ENCODE assay signal across 24 mouse cellular contexts in the genomic region with DNA sequence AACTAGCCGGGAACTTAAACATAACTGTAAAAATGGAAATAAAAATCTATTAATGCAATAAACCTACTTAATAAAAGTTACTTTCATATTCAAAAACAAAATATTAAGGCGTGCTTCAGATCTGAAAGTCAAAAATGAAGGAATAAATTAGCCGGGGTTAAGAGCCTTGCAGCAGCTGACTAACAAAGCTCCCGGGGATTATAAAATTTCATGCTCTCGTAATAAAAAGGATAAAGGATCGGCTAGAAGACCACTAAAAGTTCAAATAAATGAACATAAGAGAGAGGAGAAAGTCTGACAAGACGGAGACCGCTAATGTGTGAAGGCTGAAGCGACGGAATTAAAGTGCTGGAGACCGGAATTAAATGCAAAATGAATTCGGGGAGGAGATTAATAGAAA.
DNase-seq lines count a peak whose midpoint lies in the region; ATAC-seq and TF ChIP-seq lines count a peak whose summit lies in the region.
"Had no signal": no experiment of that assay in that cellular context is flagged by ENCODE, and none has a peak within 500 bp of the region (broad histone marks: within the 10 kb centered on the region; RNA-seq: fewer than 3 reads in every experiment).

No protein-coding gene starts in this region.

- no peak for TF ChIP-seq CTCF in kidney, postnatal 0 days (IDR thresholded peaks at IDR 0.05; ENCODE audit: low read depth)
- no peak for TF ChIP-seq CTCF in brain, embryonic 14.5 days (IDR thresholded peaks at IDR 0.05; ENCODE audit: borderline replicate concordance, extremely low read depth, insufficient read depth, insufficient read length)

- intact Hi-C loops in heart, postnatal 10 days (cut with DNase I), result no loop called here

- H3K27ac ChIP-seq in kidney, postnatal 0 days, result no peak overlapping the region
- peak overlapping the region; percentile 59; the same call in 1 of the 2 replicates for H3K27ac ChIP-seq in ES-E14 (ENCODE audit: insufficient read depth, low read depth, low read length, poor library complexity, severe bottlenecking)
- H3K27ac ChIP-seq: embryonic facial prominence, embryonic 15.5 days; heart, adult 2 months; heart, embryonic 10.5 days; heart, embryonic 13.5 days; hindbrain, embryonic 12.5 days; hindbrain, embryonic 15.5 days had no signal

- in situ Hi-C loops in ES-E14 (cut with MboI; ENCODE audit: low sequenced_read_pairs in 2 of 2, unreplicated experiment in 2 of 2), result no loop called here

- no peaks in the 10 kb centered on the region for H3K36me3 ChIP-seq in kidney, postnatal 0 days (ENCODE audit: insufficient read depth, low read length)
- H3K36me3 ChIP-seq in ES-E14 (ENCODE audit: control insufficient read depth, insufficient read depth, low read length, poor library complexity, severe bottlenecking), result no peaks in the 10 kb centered on the region; the same call in 1 of the 2 replicates
- H3K36me3 ChIP-seq: embryonic facial prominence, embryonic 15.5 days; heart, embryonic 10.5 days; heart, embryonic 13.5 days; hindbrain, embryonic 12.5 days; hindbrain, embryonic 15.5 days had no signal

- no peak overlapping the region for H3K9ac ChIP-seq in kidney, postnatal 0 days (ENCODE audit: low read depth, low read length)
- peak overlapping the region; percentile 12; the same call in 1 of the 2 replicates for H3K9ac ChIP-seq in ES-E14 (ENCODE audit: insufficient read depth, low read depth, low read length, poor library complexity, severe bottlenecking)
- H3K9ac ChIP-seq: embryonic facial prominence, embryonic 15.5 days; forebrain, postnatal 0 days; heart, embryonic 13.5 days; hindbrain, embryonic 12.5 days; hindbrain, embryonic 15.5 days had no signal

- 67% methylated on average over 12 of the region's 12 CpGs for WGBS in kidney, postnatal 0 days

- ATAC-seq in kidney, postnatal 0 days (replicated peaks; ENCODE audit: low FRiP score, low read depth), result no peak
- ATAC-seq: activated CD4-positive, CD25-positive, alpha-beta regulatory T cell, adult 4 months; CD4-positive, CD25-positive, alpha-beta regulatory T cell, adult 4 months; forebrain, embryonic 14.5 days; forebrain, postnatal 0 days had no signal

- H3K4me1 ChIP-seq in kidney, postnatal 0 days (replicated peaks; ENCODE audit: insufficient read depth, low read length), result no peaks in the 10 kb centered on the region
- peaks cover 2 to 10% of the 10 kb centered on the region in 2 experiments; a peak in 3 of 4 replicates for H3K4me1 ChIP-seq in ES-E14 (ENCODE audit: control insufficient read depth in 2 of 2, insufficient read depth in 2 of 2, low read length in 2 of 2, poor library complexity in 1 of 2)
- H3K4me1 ChIP-seq: embryonic facial prominence, embryonic 15.5 days; heart, embryonic 10.5 days; heart, embryonic 13.5 days; hindbrain, embryonic 12.5 days; hindbrain, embryonic 15.5 days had no signal

- H3K4me2 ChIP-seq in kidney, postnatal 0 days (ENCODE audit: low read length), result no peak overlapping the region
- H3K4me2 ChIP-seq: embryonic facial prominence, embryonic 15.5 days; heart, embryonic 13.5 days; hindbrain, embryonic 12.5 days; hindbrain, embryonic 15.5 days had no signal

- peak; percentile 51 for DNase-seq in kidney, postnatal 0 days (ENCODE audit: low spot score)
- DNase-seq in kidney, adult 9 months, result no peak
- DNase-seq in ES-E14 (ENCODE audit: low read depth, low spot score), result no peak
- DNase-seq in brain, embryonic 14.5 days (ENCODE audit: low read depth), result peak; percentile 29
- no peak for DNase-seq in heart, postnatal 10 days
- DNase-seq in adrenal gland, adult 18-20 months (ENCODE audit: low spot score in 2 of 2), result no peak
- DNase-seq: adrenal gland, postnatal 10 days; adrenal gland, postnatal 36 days; cerebellum, adult 11 months; cerebellum, adult 2 months; cerebellum, postnatal 10 days; cerebellum, postnatal 36 days; embryo, embryonic 11 days; forebrain, postnatal 0 days; gastrocnemius, postnatal 36 days; heart, adult 2 months had no signal

- H3K4me3 ChIP-seq in kidney, postnatal 0 days (replicated peaks; ENCODE audit: low read depth, low read length), result no peak overlapping the region
- peak overlapping the region in 1 of 2 experiments; percentile 31; a peak in 1 of 4 replicates for H3K4me3 ChIP-seq in ES-E14 (ENCODE audit: insufficient read depth in 1 of 2, low read depth in 1 of 2, low read length in 2 of 2, poor library complexity in 1 of 2, severe bottlenecking in 1 of 2)
- H3K4me3 ChIP-seq: embryonic facial prominence, embryonic 15.5 days; heart, adult 2 months; heart, embryonic 10.5 days; heart, embryonic 13.5 days; hindbrain, embryonic 12.5 days; hindbrain, embryonic 15.5 days had no signal

- no peaks in the 10 kb centered on the region for H3K27me3 ChIP-seq in kidney, postnatal 0 days (ENCODE audit: insufficient read depth, low read length)
- H3K27me3 ChIP-seq: embryonic facial prominence, embryonic 15.5 days; heart, embryonic 13.5 days; hindbrain, embryonic 12.5 days; hindbrain, embryonic 15.5 days had no signal

- TF ChIP-seq POLR2A in brain, embryonic 14.5 days (IDR thresholded peaks at IDR 0.05; ENCODE audit: borderline replicate concordance, extremely low read depth, insufficient read depth, insufficient read length, poor library complexity, severe bottlenecking), result no peak

- H3K9me3 ChIP-seq in kidney, postnatal 0 days (replicated peaks; ENCODE audit: low read length), result 0 out of 2 replicates have a peak, but pooled peaks cover 3% of the 10 kb centered on the region
- H3K9me3 ChIP-seq in ES-E14 (ENCODE audit: control insufficient read depth, insufficient read depth, low read depth, low read length), result no peaks in the 10 kb centered on the region
- H3K9me3 ChIP-seq: embryonic facial prominence, embryonic 15.5 days; heart, embryonic 10.5 days; hindbrain, embryonic 15.5 days had no signal

TF ChIP-seq in ES-E14, 5 proteins besides CTCF, POLR2A, EP300 and RAD21:
- no peak for TF ChIP-seq MAFK (IDR thresholded peaks at IDR 0.05; ENCODE audit: insufficient read depth, low read depth, low read length)
- TF ChIP-seq CHD2 (IDR thresholded peaks at IDR 0.05; ENCODE audit: low read depth, low read length), result no peak
- TF ChIP-seq HCFC1 (IDR thresholded peaks at IDR 0.05; ENCODE audit: borderline replicate concordance, insufficient read depth, low read length), result no peak
- TF ChIP-seq ZNF384 (IDR thresholded peaks at IDR 0.05; ENCODE audit: low read depth, low read length), result no peak
- TF ChIP-seq ZC3H11A (IDR thresholded peaks at IDR 0.05; ENCODE audit: borderline replicate concordance, low read depth, low read length), result no peak

Comparison
In these comparisons a context has a peak if more than half of its experiments do, and no peak if none do; other contexts are left out.
1. DNase-seq: peak in kidney, postnatal 0 days (single experiment) and brain, embryonic 14.5 days (single experiment); none in kidney, adult 9 months (single experiment), ES-E14 (single experiment), heart, postnatal 10 days (0 of 2) and adrenal gland, adult 18-20 months (0 of 2).